Mouse (Mus musculus): ENCODE data around the gene Smg9. TPM values are rescaled to one million over a fixed set of nuclear protein-coding genes. Genes with fewer than 3 reads are reported as not detected.

Smg9 gene
- 1 to 10 TPM; 6.6 to 8.4 TPM for total RNA-seq (2021)
- long read RNA-seq, experiment 1, partial matches to known transcripts: 0 of 6 reads
- long read RNA-seq, experiment 1, other reads (novel, unspliced or antisense): 3 of 6 reads
- long read RNA-seq, experiment 2, partial matches to known transcripts: 1 of 3 reads
- long read RNA-seq, experiment 2, other reads (novel, unspliced or antisense): 0 of 3 reads

GRCm38 (mm10) chr7:24399256-24400081, at the start of gene Smg9:
Gene Smg9, plus strand, starts transcription at chr7:24399619.
- DNase-seq: peak; percentile 97 to 99

- no peak for DNase-seq
These were observed 43.8 kb upstream of the Smg9 start for GRCm38 (mm10) chr7:24355646-24356045.

GRCm38 (mm10) chr7:24356081-24356480, 43.3 kb upstream of the Smg9 start:
- no peak for DNase-seq

- DNase-seq: no peak
These were observed 41.5 kb upstream of the Smg9 start for GRCm38 (mm10) chr7:24357899-24358298.

- DNase-seq: peak in 1 of 2 experiments; percentile 45
These were observed 40.1 kb upstream of the Smg9 start for GRCm38 (mm10) chr7:24359269-24359668.

GRCm38 (mm10) chr7:24361001-24361400, 38.4 kb upstream of the Smg9 start:
- DNase-seq: no peak

GRCm38 (mm10) chr7:24363228-24363627, 36.2 kb upstream of the Smg9 start:
- DNase-seq: no peak

- DNase-seq: peak; percentile 77 to 92
These were observed 34.6 kb upstream of the Smg9 start for GRCm38 (mm10) chr7:24364827-24365226.

GRCm38 (mm10) chr7:24365258-24366014, 34.0 kb upstream of the Smg9 start:
- no peak for DNase-seq

GRCm38 (mm10) chr7:24366716-24367632, 32.4 kb upstream of the Smg9 start:
- no peak for DNase-seq

- DNase-seq: no peak
These were observed 31.2 kb upstream of the Smg9 start for GRCm38 (mm10) chr7:24368226-24368625.

- no peak for DNase-seq
These were observed 30.5 kb upstream of the Smg9 start for GRCm38 (mm10) chr7:24368946-24369345.

- DNase-seq: no peak
These were observed 29.5 kb upstream of the Smg9 start, which contains the start of gene Kcnn4 for GRCm38 (mm10) chr7:24369731-24370541. Gene Kcnn4, plus strand, starts transcription at chr7:24370263.

GRCm38 (mm10) chr7:24371012-24371808, 28.2 kb upstream of the Smg9 start:
- DNase-seq: no peak

- no peak for DNase-seq
These were observed 27.6 kb upstream of the Smg9 start for GRCm38 (mm10) chr7:24371809-24372145.

GRCm38 (mm10) chr7:24372300-24372699, 27.1 kb upstream of the Smg9 start:
- DNase-seq: peak in 1 of 2 experiments; percentile 50

- no peak for DNase-seq
These were observed 26.6 kb upstream of the Smg9 start for GRCm38 (mm10) chr7:24372786-24373185.

GRCm38 (mm10) chr7:24373538-24374379, 25.7 kb upstream of the Smg9 start:
- DNase-seq: peak; percentile 34 to 62

- no peak for DNase-seq
These were observed 23.0 kb upstream of the Smg9 start for GRCm38 (mm10) chr7:24376456-24376855.
